Mouse (Mus musculus) thymus, postnatal 14 days (tissue): ENCODE measurements around the gene Pafah1b2.

Source experiments
- DNase-seq: peaks from one replicate; pipeline ENCODE4 v3.0.0; 2021

Gene Pafah1b2

GRCm38 (mm10) chr9:45939794-45940193 is 72.7 kb downstream of the Pafah1b2 start:
- DNase-seq: no peak

DNA sequence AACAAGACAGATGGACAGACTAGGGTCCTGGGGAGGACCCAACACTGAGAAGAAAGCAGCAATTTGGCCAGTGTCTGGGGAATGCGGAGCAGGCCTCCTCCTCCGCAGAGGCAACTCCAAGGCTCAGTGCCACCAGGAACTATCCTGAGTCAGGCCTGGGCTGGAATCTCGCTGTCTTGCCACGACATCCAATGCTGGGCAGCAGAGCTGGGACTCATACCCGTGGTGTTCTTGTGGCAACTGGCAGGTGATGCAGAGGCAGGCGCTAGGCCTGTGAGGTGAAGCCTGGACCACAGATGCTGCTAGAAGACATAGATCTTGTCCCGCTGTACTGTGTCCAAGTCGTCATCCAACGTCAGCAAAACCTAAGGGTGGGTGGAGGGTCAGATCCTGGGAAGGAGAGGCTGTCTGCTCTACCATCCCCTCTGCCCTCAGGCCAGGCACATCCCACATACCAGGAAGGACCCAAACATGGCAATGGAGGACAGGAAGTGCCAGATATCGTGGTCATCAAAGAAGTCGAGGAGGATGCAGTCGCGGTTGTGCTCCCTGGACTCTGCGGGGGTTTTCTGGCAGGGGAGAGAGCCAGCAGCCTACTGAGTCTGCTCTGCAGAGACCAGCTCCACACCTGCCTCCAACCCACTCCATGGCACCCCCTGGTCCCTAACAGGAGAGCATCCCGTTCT is 73.4 kb downstream of the Pafah1b2 start:
- no peak for DNase-seq

GRCm38 (mm10) chr9:45938088-45938487 is 74.4 kb downstream of the Pafah1b2 start:
- DNase-seq: no peak

- DNase-seq: peak; percentile 60
These were observed 75.6 kb downstream of the Pafah1b2 start for GRCm38 (mm10) chr9:45936883-45937282.

DNA sequence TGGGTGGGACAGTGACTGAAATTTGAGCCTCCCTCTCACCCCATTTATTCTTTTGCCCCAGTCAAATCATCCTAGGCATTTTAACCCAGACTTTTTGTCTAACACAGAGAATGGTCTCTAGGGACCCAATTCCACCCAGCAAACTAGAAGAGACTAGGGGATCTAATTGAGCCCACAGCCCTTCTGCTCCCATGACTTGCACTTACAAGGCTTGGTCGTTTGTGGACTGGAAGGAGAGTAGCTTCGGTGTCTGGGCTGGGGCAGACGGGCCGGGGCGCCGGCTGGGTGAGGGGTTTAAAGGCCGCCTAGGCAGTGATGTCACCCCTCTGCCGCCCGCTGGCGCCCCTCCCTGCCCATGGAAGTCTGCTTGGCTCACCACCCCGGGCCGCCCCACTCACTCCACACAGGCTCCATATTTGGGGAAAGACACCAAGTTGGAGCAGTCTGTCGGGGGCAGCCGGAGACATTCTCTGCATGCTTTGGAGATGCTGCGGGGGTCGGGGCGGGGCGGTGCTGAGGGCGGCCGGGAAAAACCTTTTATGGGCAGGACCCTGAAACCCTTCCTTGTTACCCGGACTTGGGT is 76.8 kb downstream of the Pafah1b2 start, which contains the start of gene Tagln:
TSS of gene Tagln (minus strand) at position 431 of the 583 bp plus-strand sequence.
- no peak for DNase-seq

DNA sequence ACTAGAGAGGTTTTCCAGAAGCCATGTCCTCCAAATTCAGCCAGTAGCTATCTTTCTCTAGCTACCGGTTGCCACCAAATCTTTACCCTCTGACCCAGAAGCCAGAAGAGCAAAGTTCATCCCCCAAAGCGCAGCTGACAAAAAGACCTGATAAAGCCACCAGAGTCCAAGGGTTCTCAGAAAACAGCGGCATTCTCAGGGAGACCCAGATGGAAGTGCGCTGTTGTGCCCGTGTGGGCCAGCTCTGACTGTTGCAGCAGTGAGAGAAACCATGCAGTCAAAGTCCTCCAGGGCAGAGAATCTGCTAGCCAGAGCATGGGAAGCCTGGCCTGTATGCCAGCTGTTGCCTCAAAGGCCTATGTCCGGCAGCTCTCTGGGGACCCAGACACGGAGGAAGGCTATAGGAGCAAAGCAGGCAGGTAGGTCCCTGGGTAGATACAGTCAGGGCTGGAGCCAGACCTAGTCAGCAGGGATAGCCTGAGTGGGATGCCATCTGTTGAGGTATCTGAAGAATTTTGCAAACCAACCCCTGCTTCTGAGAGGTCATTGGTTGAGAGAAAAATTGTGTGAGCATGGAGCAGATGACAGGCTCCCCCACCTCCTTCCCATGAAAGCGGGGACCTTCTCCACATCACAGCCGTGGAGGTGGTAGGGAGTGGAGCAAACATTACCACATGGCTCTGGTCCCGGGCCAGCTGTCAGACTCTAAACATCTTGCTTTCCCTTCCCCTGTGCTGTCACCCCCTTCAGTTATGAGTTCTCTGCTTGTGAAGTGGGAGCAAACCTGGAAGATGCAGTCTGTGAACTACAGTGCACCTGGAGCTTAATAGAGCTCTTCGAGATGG is 79.7 kb downstream of the Pafah1b2 start:
- DNase-seq: peak; percentile 32

DNA sequence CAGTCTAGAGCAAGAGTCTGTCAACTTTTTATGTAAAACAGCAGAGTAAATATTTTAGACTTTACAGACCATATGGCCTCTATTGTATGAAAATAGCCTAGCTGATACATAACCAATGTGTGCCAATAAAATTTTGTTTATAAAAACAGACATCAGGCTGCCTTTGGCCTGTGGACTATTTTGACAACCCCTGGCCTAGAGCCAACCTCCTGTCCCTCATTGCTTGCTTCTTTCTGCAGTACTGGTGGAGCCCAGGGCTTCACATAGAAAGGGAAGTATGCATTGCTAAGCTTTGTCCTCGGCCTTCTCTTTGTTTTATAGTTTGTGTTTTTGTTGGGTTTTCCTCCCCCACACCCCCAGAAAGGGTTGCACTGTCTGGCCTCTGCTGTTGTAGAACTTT is 80.5 kb downstream of the Pafah1b2 start:
- no peak for DNase-seq

DNA sequence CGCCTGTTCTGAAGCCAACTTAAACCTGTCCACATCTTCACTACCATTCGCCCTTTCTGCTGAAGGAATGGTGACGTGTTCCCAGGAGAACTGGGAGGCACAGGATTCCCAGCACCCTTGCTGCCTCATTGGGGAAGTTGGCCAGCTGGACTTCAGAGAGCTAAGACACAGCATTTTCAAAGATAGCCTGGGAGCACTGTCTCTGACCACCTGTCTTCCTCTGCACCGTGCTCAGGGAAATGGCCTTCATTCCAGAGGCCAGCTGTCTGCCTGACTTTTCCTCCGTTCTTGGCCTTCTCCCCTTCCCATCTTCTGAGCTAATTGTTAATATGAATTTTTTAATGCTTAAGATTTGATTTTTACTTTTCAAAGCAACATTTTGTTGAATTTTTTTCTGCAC is 83.2 kb downstream of the Pafah1b2 start:
- DNase-seq: no peak

DNA sequence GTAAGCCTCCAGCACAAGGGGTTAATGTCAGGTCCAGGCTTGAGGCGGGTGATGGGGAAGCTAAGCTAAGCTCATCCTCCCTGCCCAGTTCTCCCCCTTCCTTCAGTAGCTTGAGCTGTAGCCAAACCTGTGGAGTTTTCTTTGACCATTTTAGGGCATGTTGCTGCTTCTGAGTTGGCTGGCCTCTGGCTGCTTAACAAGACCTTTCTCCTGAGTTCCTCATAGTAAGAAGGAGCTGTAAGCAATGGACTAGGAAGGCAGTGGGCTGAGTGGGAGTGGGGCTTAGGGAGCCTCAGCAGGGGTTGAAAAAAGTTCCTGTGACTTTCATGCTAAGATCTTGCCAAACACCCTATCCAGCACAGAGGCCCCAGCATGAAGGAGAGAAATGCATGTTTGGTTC is 92.6 kb downstream of the Pafah1b2 start:
- no peak for DNase-seq

DNA sequence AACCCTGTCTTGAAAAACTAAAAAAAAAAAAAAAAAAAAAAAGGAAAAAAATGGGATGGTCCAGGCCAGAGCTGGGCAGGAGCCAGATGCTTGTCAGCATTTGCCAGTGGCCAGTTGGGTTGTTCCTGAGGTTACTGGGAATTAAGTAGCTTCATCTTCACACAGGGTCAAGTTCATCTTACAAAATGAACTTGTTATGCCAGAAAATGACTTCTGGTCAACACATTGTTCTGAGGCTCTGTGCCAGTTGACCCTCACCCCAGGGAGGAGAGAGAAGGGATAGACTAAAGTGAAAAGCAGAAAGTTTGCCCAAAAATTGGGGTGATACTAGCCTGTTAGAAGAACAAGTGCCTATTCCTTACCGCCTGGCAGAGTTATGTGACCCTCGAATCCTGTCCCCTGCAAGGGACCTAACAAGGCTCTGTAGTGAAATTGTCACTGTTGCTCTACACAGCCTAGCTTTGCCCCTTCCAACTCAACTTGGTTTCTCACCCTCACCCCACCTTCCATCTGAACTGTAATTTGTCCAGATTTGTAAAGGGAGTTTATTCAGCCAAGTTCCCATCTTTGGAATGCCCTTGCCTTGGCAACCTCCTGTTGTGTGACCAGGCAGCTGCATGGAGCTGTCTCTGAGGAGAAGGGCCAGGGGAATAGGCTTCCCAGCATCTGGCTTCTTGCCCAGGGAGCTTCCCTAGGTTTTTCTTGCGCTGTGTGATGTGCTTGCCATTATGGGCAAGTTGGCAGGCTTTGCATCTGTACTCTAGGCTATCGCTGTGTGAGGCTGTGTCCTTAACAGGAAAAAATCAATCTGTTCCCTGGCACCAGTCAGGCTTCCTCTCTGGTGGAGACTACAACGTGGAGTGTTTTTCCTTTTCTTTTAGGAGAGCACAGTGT is 95.2 kb downstream of the Pafah1b2 start:
- DNase-seq: no peak

- no peak for DNase-seq
These were observed 96.8 kb downstream of the Pafah1b2 start for GRCm38 (mm10) chr9:45915659-45916058.
